Mouse (Mus musculus) embryonic facial prominence, embryonic 15.5 days (tissue): ENCODE measurements around the gene Borcs6. TPM values are rescaled to one million over a fixed set of nuclear protein-coding genes. Genes with fewer than 3 reads are reported as not detected.

Experiments used
- ATAC-seq: fragments of 200-750 bp; cut with Nextera tagmentation; 2 replicates; pipeline ENCODE4 v1.8.0; 2017; ENCODE audit warnings: low read depth, moderate TSS enrichment; ENCODE audit not compliant: insufficient number of reproducible peaks, low FRiP score, low TSS enrichment
- H3K27ac ChIP-seq: fragments of 300-500 bp; sonication (generic); replicated peaks from 2 replicates; pipeline ENCODE4 v1.5.1; 2015; ENCODE audit warnings: mild to moderate bottlenecking, inconsistent platforms
- H3K27me3 ChIP-seq: fragments of 300-500 bp; sonication (generic); 2 replicates; pipeline ENCODE4 v1.6.1; 2015; ENCODE audit warnings: inconsistent platforms
- H3K36me3 ChIP-seq: fragments of 300-500 bp; sonication (generic); 2 replicates; pipeline ENCODE4 v1.6.1; 2015; ENCODE audit warnings: mild to moderate bottlenecking, inconsistent platforms
- H3K4me1 ChIP-seq: fragments of 300-500 bp; sonication (generic); 2 replicates; pipeline ENCODE4 v1.6.1; 2015; ENCODE audit warnings: inconsistent platforms
- H3K4me2 ChIP-seq: fragments of 300-500 bp; sonication (generic); replicated peaks from 2 replicates; pipeline ENCODE4 v1.6.1; 2015; ENCODE audit warnings: mild to moderate bottlenecking, inconsistent platforms
- H3K4me3 ChIP-seq: fragments of 300-500 bp; sonication (generic); replicated peaks from 2 replicates; pipeline ENCODE4 v1.5.1; 2015; ENCODE audit warnings: mild to moderate bottlenecking, inconsistent platforms
- H3K9ac ChIP-seq: fragments of 300-500 bp; sonication (generic); 2 replicates; pipeline ENCODE4 v1.6.1; 2015; ENCODE audit warnings: inconsistent platforms
- H3K9me3 ChIP-seq: fragments of 300-500 bp; sonication (generic); replicated peaks from 2 replicates; pipeline ENCODE4 v1.6.1; 2016; ENCODE audit warnings: inconsistent platforms
- WGBS: fragments of 180-500 bp; shearing (Covaris S2); methylation state at CpG from one replicate; pipeline ENCODE4 v1.1.7; 2015; 5-methylcytosine and 5-hydroxymethylcytosine counted together
- polyA plus RNA-seq: library from polyadenylated mRNA; unstranded; fragments of >200 nt; fragmentation: Nextera tagmentation; extraction: Ambion mirVana; gene quantifications from 2 replicates; pipeline ENCODE4 v1.2.1, GENCODE M21; 2015

The Borcs6 gene
- polyA plus RNA-seq, 1 experiment from 2014 or later: 14.9 TPM

GRCm38 (mm10) chr11:69105227-69105626 lies 45.7 kb downstream of the Borcs6 start:
- Histone ChIP-seq H3K27me3 (no peaks in the 10 kb centered on the region), H3K36me3 (peaks cover 93% of the 10 kb centered on the region), H3K4me2 (no peak overlapping the region), H3K27ac (no peak overlapping the region), H3K4me1 (peaks cover 17% of the 10 kb centered on the region), H3K9me3 (no peaks in the 10 kb centered on the region), H3K9ac (no peak overlapping the region), H3K4me3 (no peak overlapping the region)
- WGBS: 89% methylated on average over 6 of the region's 6 CpGs
- ATAC-seq: no peak

GRCm38 (mm10) chr11:69105796-69106195 lies 46.3 kb downstream of the Borcs6 start:
- 75% methylated on average over 2 of the region's 2 CpGs for WGBS
- ATAC-seq: no peak
- H3K36me3 ChIP-seq: peaks cover 88% of the 10 kb centered on the region

DNA sequence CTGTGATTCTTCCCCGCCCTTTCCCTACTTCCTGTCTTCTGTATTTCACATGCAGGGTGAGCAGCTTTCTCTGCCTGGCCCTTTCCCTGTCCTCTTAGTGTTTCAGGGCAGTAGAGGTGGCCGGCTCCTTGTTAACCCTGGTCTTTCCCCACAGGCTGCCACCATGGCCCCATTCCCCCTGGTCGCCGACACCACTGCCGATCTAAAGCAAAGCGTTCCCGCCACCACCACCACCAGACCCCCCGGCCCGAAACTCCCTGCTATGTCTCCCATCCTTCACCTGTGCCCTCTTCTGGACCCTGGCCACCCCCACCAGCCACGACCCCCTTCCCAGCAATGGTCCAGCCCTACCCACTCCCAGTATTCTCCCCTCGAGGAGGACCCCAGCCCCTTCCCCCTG lies 46.8 kb downstream of the Borcs6 start:
- H3K27me3 ChIP-seq: no peaks in the 10 kb centered on the region
- no peak overlapping the region for H3K4me2 ChIP-seq
- no peak overlapping the region for H3K4me3 ChIP-seq
- H3K9ac ChIP-seq: no peak overlapping the region
- no peak overlapping the region for H3K27ac ChIP-seq
- peaks cover 83% of the 10 kb centered on the region for H3K36me3 ChIP-seq
- H3K9me3 ChIP-seq: no peaks in the 10 kb centered on the region
- H3K4me1 ChIP-seq: peaks cover 9% of the 10 kb centered on the region
- WGBS: 88% methylated on average over 11 of the region's 11 CpGs
- ATAC-seq: no peak

More at GRCm38 (mm10) chr11:69105796-69106195, 46.3 kb downstream of the Borcs6 start:
- Histone ChIP-seq H3K4me1 (peaks cover 11% of the 10 kb centered on the region), H3K9me3 (no peaks in the 10 kb centered on the region), H3K9ac (no peak overlapping the region), H3K4me3 (no peak overlapping the region), H3K27me3 (no peaks in the 10 kb centered on the region), H3K4me2 (no peak overlapping the region), H3K27ac (no peak overlapping the region)

- Histone ChIP-seq H3K9me3 (no peaks in the 10 kb centered on the region), H3K9ac (no peak overlapping the region), H3K27me3 (no peaks in the 10 kb centered on the region), H3K4me3 (no peak overlapping the region), H3K4me2 (no peak overlapping the region), H3K4me1 (peaks cover 12% of the 10 kb centered on the region), H3K36me3 (peaks cover 78% of the 10 kb centered on the region), H3K27ac (no peak overlapping the region)
- WGBS: 87% methylated on average over 11 of the region's 11 CpGs
- no peak for ATAC-seq
Observed at GRCm38 (mm10) chr11:69106842-69107241, 47.3 kb downstream of the Borcs6 start.

DNA sequence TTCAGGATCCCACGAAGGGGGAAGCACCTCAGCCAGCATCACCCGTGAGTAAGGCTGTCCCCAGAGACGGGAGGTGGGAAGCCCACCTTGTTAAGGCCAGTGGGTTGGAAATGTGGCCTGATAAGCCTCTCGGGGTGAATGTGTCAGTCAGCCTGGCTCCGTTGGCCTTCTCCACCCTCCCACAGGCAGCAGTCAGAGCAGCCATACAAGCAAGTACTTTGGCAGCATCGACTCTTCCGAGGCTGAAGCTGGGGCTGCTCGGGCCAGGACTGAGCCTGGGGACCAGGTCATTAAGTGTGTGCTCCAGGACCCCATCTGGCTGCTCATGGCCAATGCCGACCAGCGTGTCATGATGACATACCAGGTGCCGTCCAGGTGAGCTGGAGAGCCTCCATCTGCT lies 48.2 kb downstream of the Borcs6 start:
- H3K4me2 ChIP-seq: no peak overlapping the region
- H3K36me3 ChIP-seq: peaks cover 70% of the 10 kb centered on the region
- H3K4me1 ChIP-seq: peaks cover 12% of the 10 kb centered on the region
- no peaks in the 10 kb centered on the region for H3K9me3 ChIP-seq
- no peaks in the 10 kb centered on the region for H3K27me3 ChIP-seq
- H3K4me3 ChIP-seq: no peak overlapping the region
- H3K9ac ChIP-seq: no peak overlapping the region
- no peak for ATAC-seq
- no peak overlapping the region for H3K27ac ChIP-seq
- 89% methylated on average over 11 of the region's 11 CpGs for WGBS

- no peak overlapping the region for H3K9ac ChIP-seq
- H3K4me2 ChIP-seq: no peak overlapping the region
- WGBS: 91% methylated on average over 9 of the region's 9 CpGs
- peaks cover 12% of the 10 kb centered on the region for H3K4me1 ChIP-seq
- no peak overlapping the region for H3K27ac ChIP-seq
- peaks cover 64% of the 10 kb centered on the region for H3K36me3 ChIP-seq
- H3K9me3 ChIP-seq: no peaks in the 10 kb centered on the region
- H3K4me3 ChIP-seq: no peak overlapping the region
- ATAC-seq: no peak
- no peaks in the 10 kb centered on the region for H3K27me3 ChIP-seq
Observed at GRCm38 (mm10) chr11:69108223-69108622, 48.7 kb downstream of the Borcs6 start.

DNA sequence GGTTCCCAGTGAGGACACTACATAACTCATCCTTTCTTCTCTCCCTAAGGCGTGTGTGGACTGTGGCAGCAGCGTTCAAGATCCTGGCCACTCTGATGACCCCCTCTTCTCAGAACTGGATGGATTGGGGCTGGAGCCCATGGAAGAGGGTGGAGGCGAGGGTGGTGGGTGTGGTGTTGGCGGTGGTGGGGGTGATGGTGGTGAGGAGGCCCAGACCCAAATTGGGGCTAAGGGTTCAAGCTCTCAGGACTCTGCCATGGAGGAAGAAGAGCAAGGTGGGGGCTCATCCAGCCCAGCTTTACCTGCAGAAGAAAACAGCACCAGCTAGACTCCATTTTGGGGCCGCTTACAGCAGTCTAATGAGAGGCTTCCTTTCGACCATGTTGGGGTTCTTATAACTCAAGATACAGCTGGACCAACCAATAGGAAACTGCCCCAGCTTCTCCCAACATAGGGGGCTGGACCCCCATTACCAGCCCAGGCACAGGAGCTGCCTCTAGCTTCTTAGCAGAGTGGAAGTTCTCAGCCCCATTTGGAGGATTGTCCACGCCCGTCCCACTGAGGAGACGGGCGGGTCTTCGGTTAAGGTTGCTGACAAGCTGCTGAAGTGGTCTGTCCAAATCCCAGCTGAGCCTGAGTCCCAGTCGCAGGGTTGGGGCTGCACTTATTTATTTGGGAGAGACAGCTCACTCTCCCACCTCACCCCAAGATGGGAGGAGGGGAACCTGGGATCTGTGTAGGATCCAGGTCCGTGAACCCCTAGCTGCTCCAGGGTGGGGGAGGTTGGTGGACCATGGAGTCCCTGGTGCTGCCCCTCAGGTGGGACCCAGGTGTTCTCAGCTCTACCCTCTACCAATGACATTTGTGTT lies 49.7 kb downstream of the Borcs6 start:
- no peak overlapping the region for H3K9ac ChIP-seq
- peaks cover 54% of the 10 kb centered on the region for H3K36me3 ChIP-seq
- H3K4me1 ChIP-seq: peaks cover 12% of the 10 kb centered on the region
- no peak overlapping the region; the same call in 1 of the 2 replicates for H3K4me3 ChIP-seq
- H3K27me3 ChIP-seq: no peaks in the 10 kb centered on the region
- no peak for ATAC-seq
- H3K9me3 ChIP-seq: no peaks in the 10 kb centered on the region
- H3K4me2 ChIP-seq: no peak overlapping the region
- WGBS: 81% methylated on average over 13 of the region's 13 CpGs
- 0 out of 2 replicates have a peak overlapping the region, but pooled peaks have one; percentile 63 for H3K27ac ChIP-seq

GRCm38 (mm10) chr11:69110319-69111046 lies 51.0 kb downstream of the Borcs6 start:
- peak overlapping the region; percentile 63 for H3K27ac ChIP-seq
- peak overlapping the region; percentile 50 for H3K4me3 ChIP-seq
- ATAC-seq: peak; percentile 65; the same call in 1 of the 2 replicates
- H3K4me1 ChIP-seq: peaks cover 12% of the 10 kb centered on the region
- H3K27me3 ChIP-seq: no peaks in the 10 kb centered on the region
- no peaks in the 10 kb centered on the region for H3K9me3 ChIP-seq
- peak overlapping the region; percentile 26 for H3K9ac ChIP-seq
- WGBS: under 1% methylated on average over 30 of the region's 30 CpGs
- peaks cover 42% of the 10 kb centered on the region for H3K36me3 ChIP-seq
- H3K4me2 ChIP-seq: peak overlapping the region; percentile 57

Other genes starting within 250 kb of the Borcs6 start
- 110 and 117 TPM in 2 replicates for gene Ndel1, start 187.9 kb upstream of the Borcs6 start, polyA plus RNA-seq
- gene Rnf222, start 171.2 kb upstream of the Borcs6 start, polyA plus RNA-seq: 3.4 and 3.5 TPM in 2 replicates
- gene Rpl26, start 158.1 kb upstream of the Borcs6 start, polyA plus RNA-seq: 985 and 994 TPM in 2 replicates
- not detected in 2 replicates for gene Odf4, start 132.6 kb upstream of the Borcs6 start, polyA plus RNA-seq
- gene Arhgef15, start 102.2 kb upstream of the Borcs6 start, polyA plus RNA-seq: 8.0 and 9.7 TPM in 2 replicates
- 6.0 and 10.0 TPM in 2 replicates for gene Slc25a35, start 91.6 kb upstream of the Borcs6 start, polyA plus RNA-seq
- gene Rangrf, start 84.5 kb upstream of the Borcs6 start, polyA plus RNA-seq: 49.5 and 52.3 TPM in 2 replicates
- 26.1 and 27.5 TPM in 2 replicates for gene Pfas, start 51.3 kb upstream of the Borcs6 start, polyA plus RNA-seq
- gene Ctc1, start 43.8 kb upstream of the Borcs6 start, polyA plus RNA-seq: 43.7 and 53.5 TPM in 2 replicates
- gene Aurkb, start 14.1 kb upstream of the Borcs6 start, polyA plus RNA-seq: 122 and 123 TPM in 2 replicates
- gene Tmem107, start 11.1 kb downstream of the Borcs6 start, polyA plus RNA-seq: 102 and 137 TPM in 2 replicates
- 111 and 149 TPM in 2 replicates for gene Vamp2, start 28.8 kb downstream of the Borcs6 start, polyA plus RNA-seq
- 29.6 and 34.4 TPM in 2 replicates for gene Per1, start 35.5 kb downstream of the Borcs6 start, polyA plus RNA-seq
- 0.55 and 0.64 TPM in 2 replicates for gene Hes7, start 60.7 kb downstream of the Borcs6 start, polyA plus RNA-seq
- gene 9130213A22Rik, start 62.9 kb downstream of the Borcs6 start, polyA plus RNA-seq: 0.35 and 0.51 TPM in 2 replicates
- 7.6 and 8.9 TPM in 2 replicates for gene Aloxe3, start 66.2 kb downstream of the Borcs6 start, polyA plus RNA-seq
- 28.7 and 30.5 TPM in 2 replicates for gene Alox12b, start 97.3 kb downstream of the Borcs6 start, polyA plus RNA-seq
- 0.27 and 0.88 TPM in 2 replicates for gene Alox8, start 138.1 kb downstream of the Borcs6 start, polyA plus RNA-seq
- 0.41 and 0.53 TPM in 2 replicates for gene Gucy2e, start 177.3 kb downstream of the Borcs6 start, polyA plus RNA-seq